ENCODE assay signal across 12 mouse cellular contexts in genomic region chr12:69760743-69761406, GRCm38 (mm10). TPM values are rescaled to one million over a fixed set of nuclear protein-coding genes. Genes with fewer than 3 reads are reported as not detected.
DNase-seq lines count a peak whose midpoint lies in the region; ATAC-seq and TF ChIP-seq lines count a peak whose summit lies in the region.
"Had no signal": no experiment of that assay in that cellular context is flagged by ENCODE, and none has a peak within 500 bp of the region (broad histone marks: within the 10 kb centered on the region; RNA-seq: fewer than 3 reads in every experiment).

No protein-coding gene starts in this region.

- peak overlapping the region; percentile 44; the same call in 1 of the 2 replicates for H3K27ac ChIP-seq in heart, embryonic 16.5 days (ENCODE audit: low read length)
- peak overlapping the region; percentile 7; the same call in 1 of the 2 replicates for H3K27ac ChIP-seq in lung, embryonic 14.5 days (ENCODE audit: low read depth)
- H3K27ac ChIP-seq in embryonic facial prominence, embryonic 13.5 days: 0 out of 2 replicates have a peak overlapping the region, but pooled peaks have one; percentile 22
- peak overlapping the region; percentile 97 for H3K27ac ChIP-seq in liver, embryonic 15.5 days (replicated peaks)
- H3K27ac ChIP-seq: layer of hippocampus, adult 2 months; midbrain, embryonic 13.5 days; neural tube, embryonic 15.5 days had no signal

- H3K9me3 ChIP-seq in heart, embryonic 16.5 days (replicated peaks; ENCODE audit: control insufficient read depth, low read length): 0 out of 2 replicates have a peak, but pooled peaks cover 2% of the 10 kb centered on the region
- no peaks in the 10 kb centered on the region for H3K9me3 ChIP-seq in lung, embryonic 14.5 days (ENCODE audit: low read depth, low read length)
- H3K9me3 ChIP-seq in embryonic facial prominence, embryonic 13.5 days: no peaks in the 10 kb centered on the region
- no peaks in the 10 kb centered on the region for H3K9me3 ChIP-seq in liver, embryonic 15.5 days (replicated peaks)
- H3K9me3 ChIP-seq: limb, embryonic 12.5 days; midbrain, embryonic 13.5 days; neural tube, embryonic 15.5 days had no signal

- H3K4me2 ChIP-seq in heart, embryonic 16.5 days (ENCODE audit: low read depth, low read length): no peak overlapping the region
- no peak overlapping the region for H3K4me2 ChIP-seq in lung, embryonic 14.5 days
- H3K4me2 ChIP-seq in embryonic facial prominence, embryonic 13.5 days: no peak overlapping the region
- no peak overlapping the region for H3K4me2 ChIP-seq in liver, embryonic 15.5 days
- H3K4me2 ChIP-seq: limb, embryonic 12.5 days; midbrain, embryonic 13.5 days; neural tube, embryonic 15.5 days had no signal

- no peak overlapping the region for H3K4me3 ChIP-seq in heart, embryonic 16.5 days (ENCODE audit: low read length)
- H3K4me3 ChIP-seq in lung, embryonic 14.5 days (ENCODE audit: low read depth, low read length): no peak overlapping the region
- no peak overlapping the region for H3K4me3 ChIP-seq in embryonic facial prominence, embryonic 13.5 days
- no peak overlapping the region for H3K4me3 ChIP-seq in liver, embryonic 15.5 days (replicated peaks)
- H3K4me3 ChIP-seq: layer of hippocampus, adult 2 months; limb, embryonic 12.5 days; midbrain, embryonic 13.5 days; neural tube, embryonic 15.5 days had no signal

- no peaks in the 10 kb centered on the region for H3K36me3 ChIP-seq in heart, embryonic 16.5 days (ENCODE audit: control insufficient read depth, insufficient read depth)
- no peaks in the 10 kb centered on the region for H3K36me3 ChIP-seq in lung, embryonic 14.5 days (ENCODE audit: insufficient read depth)
- H3K36me3 ChIP-seq in embryonic facial prominence, embryonic 13.5 days: no peaks in the 10 kb centered on the region
- no peaks in the 10 kb centered on the region for H3K36me3 ChIP-seq in liver, embryonic 15.5 days (replicated peaks)
- H3K36me3 ChIP-seq: limb, embryonic 12.5 days; midbrain, embryonic 13.5 days; neural tube, embryonic 15.5 days had no signal

- H3K9ac ChIP-seq in heart, embryonic 16.5 days (ENCODE audit: low read length): no peak overlapping the region
- no peak overlapping the region for H3K9ac ChIP-seq in lung, embryonic 14.5 days
- no peak overlapping the region for H3K9ac ChIP-seq in embryonic facial prominence, embryonic 13.5 days
- no peak overlapping the region for H3K9ac ChIP-seq in liver, embryonic 15.5 days
- H3K9ac ChIP-seq: limb, embryonic 12.5 days; midbrain, embryonic 13.5 days; neural tube, embryonic 15.5 days had no signal

- no peaks in the 10 kb centered on the region for H3K27me3 ChIP-seq in heart, embryonic 16.5 days (ENCODE audit: control insufficient read depth, insufficient read depth, low read length)
- H3K27me3 ChIP-seq in lung, embryonic 14.5 days (ENCODE audit: insufficient read depth, low read length): no peaks in the 10 kb centered on the region
- H3K27me3 ChIP-seq in embryonic facial prominence, embryonic 13.5 days: no peaks in the 10 kb centered on the region
- H3K27me3 ChIP-seq in liver, embryonic 15.5 days: no peaks in the 10 kb centered on the region
- H3K27me3 ChIP-seq: limb, embryonic 12.5 days; neural tube, embryonic 15.5 days had no signal

- intact Hi-C loops in heart, postnatal 25 days (cut with DNase I): loop anchor here (2.0 kb wide), 1 partner anchor 30 kb away; the partner anchor contains the start of gene Cdkl1

- no peak for ATAC-seq in heart, embryonic 16.5 days (replicated peaks; ENCODE audit: extremely low read depth, insufficient read depth, low FRiP score)
- no peak for ATAC-seq in lung, embryonic 14.5 days (ENCODE audit: insufficient read depth)
- ATAC-seq in embryonic facial prominence, embryonic 13.5 days (ENCODE audit: insufficient number of reproducible peaks, insufficient read depth, low FRiP score, low TSS enrichment, low read depth): no peak
- no peak for ATAC-seq in liver, embryonic 15.5 days (ENCODE audit: insufficient read depth)
- ATAC-seq in megakaryocyte, adult 5-6 weeks (ENCODE audit: poor library complexity, severe bottlenecking): no peak
- ATAC-seq: midbrain, embryonic 13.5 days had no signal

- 78% methylated on average over 20 of the region's 20 CpGs for WGBS in heart, embryonic 16.5 days
- 71% methylated on average over 20 of the region's 20 CpGs for WGBS in lung, embryonic 14.5 days
- 66% methylated on average over 20 of the region's 20 CpGs for WGBS in embryonic facial prominence, embryonic 13.5 days
- 83% methylated on average over 20 of the region's 20 CpGs for WGBS in liver, embryonic 15.5 days (ENCODE audit: insufficient replicate concordance)

- no peak for TF ChIP-seq CTCF in lung, embryonic 14.5 days (IDR thresholded peaks at IDR 0.05; ENCODE audit: low read depth)

- peaks cover 18% of the 10 kb centered on the region for H3K4me1 ChIP-seq in heart, embryonic 16.5 days (ENCODE audit: control insufficient read depth, insufficient read depth, low read length)
- H3K4me1 ChIP-seq in lung, embryonic 14.5 days (ENCODE audit: insufficient read depth): peaks cover 9% of the 10 kb centered on the region; the same call in 1 of the 2 replicates
- peaks cover 42% of the 10 kb centered on the region for H3K4me1 ChIP-seq in embryonic facial prominence, embryonic 13.5 days
- peaks cover 59% of the 10 kb centered on the region for H3K4me1 ChIP-seq in liver, embryonic 15.5 days (replicated peaks)

- DNase-seq in heart, postnatal 25 days (ENCODE audit: low spot score): no peak
- DNase-seq in lung, embryonic 14.5 days: no peak
- no peak for DNase-seq in lung, postnatal 10 days
- DNase-seq: thymus, adult 18-20 months had no signal

RNA-seq across cellular contexts. Expression of gene Cdkl1, which starts 30.2 kb away (rescaled TPM):
- polyA plus RNA-seq in heart, embryonic 16.5 days (2015; fragmentation: Nextera tagmentation; extraction: Ambion mirVana): 5.2 and 7.0 TPM in 2 replicates
- total RNA-seq in heart, postnatal 25 days (2021): 1 to 10 TPM; 4.9 to 5.9 TPM
- polyA plus RNA-seq in lung, embryonic 14.5 days (2014; fragmentation: Nextera tagmentation; extraction: Ambion mirVana): 1.6 and 1.8 TPM in 2 replicates
- polyA plus RNA-seq in embryonic facial prominence, embryonic 13.5 days (2015; fragmentation: Nextera tagmentation; extraction: Ambion mirVana): 1.7 and 2.7 TPM in 2 replicates
- polyA plus RNA-seq in liver, embryonic 15.5 days (2015; fragmentation: Nextera tagmentation; extraction: Ambion mirVana): 1.5 and 1.7 TPM in 2 replicates
- 0.11 TPM in 1 of 2 replicates, not detected in the other for total RNA-seq in megakaryocyte, adult 5-6 weeks (2015)
- 0.15 TPM in 1 of 2 replicates, not detected in the other for total RNA-seq in megakaryocyte, adult 5-6 weeks (2017)

RNA-seq across cellular contexts. Expression of gene Atp5s, which starts 36.1 kb away (rescaled TPM):
- 35.4 and 39.2 TPM in 2 replicates for polyA plus RNA-seq in heart, embryonic 16.5 days (2015; fragmentation: Nextera tagmentation; extraction: Ambion mirVana)
- total RNA-seq in heart, postnatal 25 days (2021): 10 to 100 TPM; 27.6 to 28.3 TPM
- 29.4 and 33.3 TPM in 2 replicates for polyA plus RNA-seq in lung, embryonic 14.5 days (2014; fragmentation: Nextera tagmentation; extraction: Ambion mirVana)
- polyA plus RNA-seq in embryonic facial prominence, embryonic 13.5 days (2015; fragmentation: Nextera tagmentation; extraction: Ambion mirVana): 30.4 and 39.3 TPM in 2 replicates
- 16.8 and 18.2 TPM in 2 replicates for polyA plus RNA-seq in liver, embryonic 15.5 days (2015; fragmentation: Nextera tagmentation; extraction: Ambion mirVana)
- total RNA-seq in megakaryocyte, adult 5-6 weeks (2015): 10.3 and 12.6 TPM in 2 replicates
- 4.2 and 5.2 TPM in 2 replicates for total RNA-seq in megakaryocyte, adult 5-6 weeks (2017)

RNA-seq across cellular contexts. Expression of gene L2hgdh, which starts 36.2 kb away (rescaled TPM):
- polyA plus RNA-seq in heart, embryonic 16.5 days (2015; fragmentation: Nextera tagmentation; extraction: Ambion mirVana): 18.4 and 18.5 TPM in 2 replicates
- total RNA-seq in heart, postnatal 25 days (2021): 10 to 100 TPM; 41.7 to 47.7 TPM
- polyA plus RNA-seq in lung, embryonic 14.5 days (2014; fragmentation: Nextera tagmentation; extraction: Ambion mirVana): 13.1 and 14.5 TPM in 2 replicates
- 16.8 and 17.5 TPM in 2 replicates for polyA plus RNA-seq in embryonic facial prominence, embryonic 13.5 days (2015; fragmentation: Nextera tagmentation; extraction: Ambion mirVana)
- polyA plus RNA-seq in liver, embryonic 15.5 days (2015; fragmentation: Nextera tagmentation; extraction: Ambion mirVana): 11.8 and 13.2 TPM in 2 replicates
- total RNA-seq in megakaryocyte, adult 5-6 weeks (2015): 1.6 and 2.4 TPM in 2 replicates
- total RNA-seq in megakaryocyte, adult 5-6 weeks (2017): 1.4 and 4.3 TPM in 2 replicates

Comparison
In these comparisons a context has a peak if more than half of its experiments do, and no peak if none do; other contexts are left out.
1. H3K27ac ChIP-seq: peak in every context shown above with its lines; median percentile 97 in liver, embryonic 15.5 days; 44 in heart, embryonic 16.5 days; 22 in embryonic facial prominence, embryonic 13.5 days; 7 in lung, embryonic 14.5 days.